Mouse (Mus musculus): ENCODE results near the gene Creld2. TPM values are rescaled to one million over a fixed set of nuclear protein-coding genes. Genes with fewer than 3 reads are reported as not detected.

The Creld2 gene
- polyA plus RNA-seq, 1 experiment: not detected

DNA sequence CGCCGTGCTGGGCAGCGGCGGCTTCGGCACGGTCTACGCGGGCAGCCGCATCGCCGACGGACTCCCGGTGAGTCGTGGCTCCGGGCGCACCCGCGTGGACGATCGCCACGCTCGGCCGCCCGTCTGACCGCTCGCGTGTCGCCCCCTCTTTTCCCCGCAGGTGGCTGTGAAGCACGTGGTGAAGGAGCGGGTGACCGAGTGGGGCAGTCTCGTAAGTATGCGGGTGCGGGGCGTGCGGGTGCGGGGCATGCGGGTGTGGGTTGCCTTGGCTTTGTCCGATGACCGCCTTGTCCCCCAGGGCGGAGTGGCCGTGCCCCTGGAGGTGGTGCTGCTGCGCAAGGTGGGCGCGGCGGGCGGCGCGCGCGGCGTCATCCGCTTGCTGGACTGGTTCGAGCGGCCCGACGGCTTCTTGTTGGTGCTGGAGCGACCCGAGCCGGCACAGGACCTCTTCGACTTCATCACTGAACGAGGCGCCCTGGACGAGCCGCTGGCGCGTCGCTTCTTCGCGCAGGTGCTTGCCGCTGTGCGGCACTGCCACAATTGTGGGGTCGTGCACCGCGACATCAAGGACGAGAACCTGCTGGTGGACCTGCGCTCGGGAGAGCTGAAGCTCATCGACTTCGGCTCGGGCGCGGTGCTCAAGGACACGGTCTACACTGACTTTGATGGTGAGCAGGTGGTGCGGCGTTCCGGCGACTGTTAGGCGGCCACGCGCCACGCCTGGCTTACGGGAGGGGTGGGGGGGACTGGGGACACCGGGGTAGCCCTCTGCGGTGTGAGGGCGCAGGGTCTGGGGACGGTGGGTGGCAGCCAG, 43.6 kb downstream of the Creld2 start:
- TF ChIP-seq CTCF (IDR thresholded peaks at IDR 0.05; ENCODE audit: insufficient read depth, low read depth, low read length) (no peak), POLR2A (IDR thresholded peaks at IDR 0.05; ENCODE audit: insufficient read depth, low read depth, low read length) (no peak)
- peaks cover 26% of the 10 kb centered on the region for H3K4me1 ChIP-seq (ENCODE audit: control insufficient read depth, insufficient read depth, low read length)
- peak overlapping the region; percentile 80 for H3K27ac ChIP-seq (ENCODE audit: insufficient read depth, low read depth, low read length)
- peak overlapping the region; percentile 91 for H3K4me3 ChIP-seq (ENCODE audit: insufficient read depth, low read depth, low read length)
- WGBS: under 1% methylated on average over 95 of the region's 98 CpGs

DNA sequence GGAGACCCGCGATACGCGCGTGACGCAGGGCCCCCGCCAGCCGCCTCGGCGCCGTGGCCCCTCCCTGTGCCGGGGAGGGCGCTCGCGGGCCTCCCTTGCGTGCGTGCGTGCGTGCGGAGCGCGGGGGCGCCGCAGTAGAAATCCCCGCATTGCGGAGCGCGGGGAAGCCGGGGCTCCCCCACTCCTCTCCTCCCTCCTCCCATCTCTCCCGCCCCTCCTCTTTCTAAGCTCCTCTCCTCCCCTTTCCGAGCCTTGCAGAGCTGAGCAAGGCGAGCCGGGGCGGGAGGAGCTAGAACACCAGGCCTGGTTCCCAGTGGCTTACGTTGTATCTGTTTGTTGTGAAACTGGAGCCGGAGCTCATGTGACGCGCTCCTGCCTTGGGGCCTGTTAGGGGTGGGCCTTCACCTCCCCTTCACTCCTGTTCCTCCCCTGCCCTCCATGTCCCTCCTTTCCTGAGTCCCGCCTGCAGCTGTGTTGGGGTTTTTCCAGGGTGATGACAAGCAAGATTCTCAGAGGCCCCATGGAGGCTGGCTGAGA, 44.3 kb downstream of the Creld2 start:
- WGBS: under 1% methylated on average over 38 of the region's 39 CpGs
- Histone ChIP-seq H3K4me1 (ENCODE audit: control insufficient read depth, insufficient read depth, low read length) (peaks cover 23% of the 10 kb centered on the region), H3K4me3 (ENCODE audit: insufficient read depth, low read depth, low read length) (peak overlapping the region; percentile 91), H3K27ac (ENCODE audit: insufficient read depth, low read depth, low read length) (peak overlapping the region; percentile 54)
- TF ChIP-seq CTCF (IDR thresholded peaks at IDR 0.05; ENCODE audit: insufficient read depth, low read depth, low read length): no peak
- TF ChIP-seq POLR2A (IDR thresholded peaks at IDR 0.05; ENCODE audit: insufficient read depth, low read depth, low read length): peak; percentile 51; the same call in 1 of the 2 replicates

DNA sequence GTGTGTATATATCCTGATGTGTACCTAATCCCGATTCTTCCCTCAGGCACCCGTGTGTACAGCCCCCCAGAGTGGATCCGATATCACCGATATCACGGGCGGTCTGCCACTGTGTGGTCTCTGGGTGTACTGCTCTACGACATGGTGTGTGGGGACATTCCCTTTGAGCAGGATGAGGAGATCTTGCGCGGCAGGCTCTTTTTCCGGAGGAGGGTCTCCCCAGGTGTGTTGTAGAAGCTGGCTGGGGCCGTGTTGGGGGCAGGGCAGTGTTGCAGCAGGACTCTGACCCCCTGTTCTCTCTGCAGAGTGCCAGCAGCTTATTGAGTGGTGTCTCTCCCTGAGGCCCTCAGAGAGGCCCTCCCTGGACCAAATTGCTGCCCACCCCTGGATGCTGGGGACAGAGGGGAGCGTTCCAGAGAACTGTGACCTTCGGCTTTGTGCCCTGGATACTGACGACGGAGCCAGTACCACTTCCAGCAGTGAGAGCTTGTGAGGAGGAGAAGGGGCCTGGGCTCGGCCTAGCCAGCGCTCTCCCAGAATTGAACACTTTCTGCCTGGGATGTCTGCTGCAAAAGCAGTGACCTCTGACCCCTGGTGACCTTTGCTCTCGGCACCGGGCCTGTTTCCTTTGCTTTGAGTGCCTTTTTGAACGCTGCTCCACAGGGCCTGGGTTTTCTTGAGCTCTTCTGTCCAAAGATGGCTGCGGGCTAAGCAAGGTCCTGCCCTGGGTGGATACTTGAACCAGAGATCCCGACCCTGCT, 45.0 kb downstream of the Creld2 start:
- Histone ChIP-seq H3K27ac (ENCODE audit: insufficient read depth, low read depth, low read length) (peak overlapping the region; percentile 54), H3K4me1 (ENCODE audit: control insufficient read depth, insufficient read depth, low read length) (peaks cover 21% of the 10 kb centered on the region), H3K4me3 (ENCODE audit: insufficient read depth, low read depth, low read length) (peak overlapping the region; percentile 91)
- WGBS: 34% methylated on average over 22 of the region's 22 CpGs
- TF ChIP-seq CTCF (IDR thresholded peaks at IDR 0.05; ENCODE audit: insufficient read depth, low read depth, low read length) (no peak), POLR2A (IDR thresholded peaks at IDR 0.05; ENCODE audit: insufficient read depth, low read depth, low read length) (no peak)

DNA sequence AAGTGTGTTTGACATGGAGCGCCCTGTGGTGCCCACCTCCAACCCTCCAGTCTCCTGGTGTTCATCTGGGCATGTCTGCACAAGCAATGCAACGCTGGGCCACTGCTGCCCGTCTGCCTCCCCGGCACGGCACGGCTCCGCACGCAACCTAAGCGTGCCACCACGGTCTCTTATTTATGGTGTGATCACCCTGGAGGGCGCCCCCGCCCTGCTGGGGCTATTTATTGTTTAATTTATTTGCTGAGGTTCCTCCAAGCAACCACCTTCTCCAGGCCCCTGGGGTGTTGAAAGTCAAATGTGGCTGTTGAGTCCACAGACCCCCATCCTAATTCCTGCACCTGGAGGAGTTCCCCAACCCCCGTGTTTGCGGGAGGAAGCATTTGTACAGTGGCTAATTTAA, 45.6 kb downstream of the Creld2 start:
- TF ChIP-seq POLR2A (IDR thresholded peaks at IDR 0.05; ENCODE audit: insufficient read depth, low read depth, low read length): no peak
- TF ChIP-seq CTCF (IDR thresholded peaks at IDR 0.05; ENCODE audit: insufficient read depth, low read depth, low read length): no peak
- H3K27ac ChIP-seq (ENCODE audit: insufficient read depth, low read depth, low read length): no peak overlapping the region

DNA sequence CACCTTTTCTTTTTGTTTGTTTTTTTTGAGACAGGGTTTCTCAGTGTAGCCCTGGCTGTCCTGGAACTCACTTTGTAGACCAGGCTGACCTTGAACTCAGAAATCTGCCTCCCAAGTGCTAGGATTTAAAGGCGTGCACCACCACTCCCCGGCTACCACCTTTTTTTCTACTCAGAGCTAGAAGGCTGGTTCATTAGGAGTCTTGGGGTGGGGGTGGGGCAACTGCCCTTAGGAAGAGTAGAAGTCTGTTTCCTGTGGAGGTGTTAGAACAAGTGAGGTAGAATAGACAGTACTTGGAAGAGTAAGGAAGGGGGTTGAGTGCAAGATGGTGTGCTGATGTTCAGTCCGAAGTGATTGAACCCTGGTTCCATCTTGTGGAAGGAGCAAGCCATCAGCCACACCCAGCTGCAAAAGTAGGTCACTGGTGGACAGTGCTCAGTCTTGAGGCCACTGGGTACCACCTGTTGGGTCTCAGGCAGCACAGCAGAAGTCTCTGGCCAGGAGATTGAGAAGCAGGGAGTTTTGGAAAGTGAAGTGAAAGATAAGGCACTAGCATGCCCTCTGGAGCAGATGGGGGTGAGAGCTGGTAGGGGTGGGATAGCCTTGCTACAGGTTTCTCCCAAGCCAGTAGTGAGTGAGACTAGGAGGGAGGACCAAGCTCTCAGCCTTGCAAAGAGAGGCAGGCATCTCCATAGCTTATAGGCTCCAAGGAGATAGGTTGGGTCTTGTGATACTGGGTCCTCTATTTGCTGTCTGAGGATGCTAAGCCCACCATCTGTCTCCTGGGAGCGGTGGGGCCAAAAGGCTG, 46.6 kb downstream of the Creld2 start:
- WGBS: 79% methylated on average over 4 of the region's 4 CpGs
- peaks cover 21% of the 10 kb centered on the region for H3K4me1 ChIP-seq (ENCODE audit: control insufficient read depth, insufficient read depth, low read length)
- no peak overlapping the region for H3K27ac ChIP-seq (ENCODE audit: insufficient read depth, low read depth, low read length)
- H3K4me3 ChIP-seq (ENCODE audit: insufficient read depth, low read depth, low read length): no peak overlapping the region
- TF ChIP-seq POLR2A (IDR thresholded peaks at IDR 0.05; ENCODE audit: insufficient read depth, low read depth, low read length) (no peak), CTCF (IDR thresholded peaks at IDR 0.05; ENCODE audit: insufficient read depth, low read depth, low read length) (no peak)

More for the DNA sequence above, 45.6 kb downstream of the Creld2 start:
- peaks cover 21% of the 10 kb centered on the region for H3K4me1 ChIP-seq (ENCODE audit: control insufficient read depth, insufficient read depth, low read length)
- 79% methylated on average over 14 of the region's 14 CpGs for WGBS
- peak overlapping the region; percentile 91; the same call in 1 of the 2 replicates for H3K4me3 ChIP-seq (ENCODE audit: insufficient read depth, low read depth, low read length)

DNA sequence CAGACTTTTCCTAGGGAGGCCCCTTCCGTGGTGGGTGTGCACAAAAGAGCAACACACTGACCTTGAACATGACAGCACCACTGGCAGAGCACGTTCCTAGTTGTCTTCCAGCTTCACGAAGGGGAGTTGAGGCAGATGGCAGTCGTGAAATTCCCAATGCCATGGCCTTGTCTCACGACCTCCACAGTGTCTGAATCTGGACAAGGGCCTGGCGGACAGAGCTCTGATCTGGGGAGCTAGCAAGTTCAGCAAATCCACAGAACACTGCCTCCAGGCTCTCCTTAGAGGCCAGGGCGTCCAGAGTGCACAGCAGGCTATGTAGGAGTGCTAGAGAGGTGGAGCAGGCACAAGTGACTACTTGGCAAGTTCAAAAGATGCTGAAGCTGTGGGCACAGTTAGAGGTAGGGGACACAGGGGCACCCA, 47.5 kb downstream of the Creld2 start:
- WGBS: 52% methylated on average over 7 of the region's 7 CpGs
- no peak overlapping the region for H3K27ac ChIP-seq (ENCODE audit: insufficient read depth, low read depth, low read length)
- peaks cover 18% of the 10 kb centered on the region for H3K4me1 ChIP-seq (ENCODE audit: control insufficient read depth, insufficient read depth, low read length)
- no peak overlapping the region for H3K4me3 ChIP-seq (ENCODE audit: insufficient read depth, low read depth, low read length)
- TF ChIP-seq POLR2A (IDR thresholded peaks at IDR 0.05; ENCODE audit: insufficient read depth, low read depth, low read length) (no peak), CTCF (IDR thresholded peaks at IDR 0.05; ENCODE audit: insufficient read depth, low read depth, low read length) (no peak)

DNA sequence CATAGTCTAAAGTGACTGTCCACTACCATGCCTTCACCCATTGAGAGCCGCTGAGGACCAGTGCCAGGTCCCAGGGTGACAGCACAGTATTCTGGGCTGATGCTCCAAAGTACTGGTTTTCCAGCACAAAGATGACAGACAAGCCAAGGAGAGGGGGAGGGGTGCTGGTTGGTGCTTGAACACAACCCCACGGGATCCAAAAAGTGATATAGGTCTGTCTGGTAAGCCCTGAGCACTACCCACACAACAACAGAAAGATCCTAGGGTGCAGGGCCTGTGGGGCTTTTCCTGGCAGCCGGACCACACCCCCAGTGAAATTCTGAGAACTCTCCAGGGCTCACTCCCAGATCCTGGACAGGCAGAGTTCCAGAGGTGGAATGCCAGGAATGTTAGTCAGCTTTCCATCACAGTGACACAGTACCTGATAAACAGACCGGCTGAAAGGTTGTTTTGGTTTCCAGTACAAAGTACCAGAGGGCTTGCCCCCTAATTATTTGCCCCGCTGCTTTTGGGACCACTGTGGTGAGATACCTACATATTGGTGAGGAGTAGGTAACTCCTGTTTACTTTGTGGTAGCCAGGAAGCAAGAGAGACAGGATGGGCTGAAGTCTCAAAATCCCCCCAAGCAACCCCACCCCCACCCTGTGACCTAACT, 48.0 kb downstream of the Creld2 start:
- H3K4me3 ChIP-seq (ENCODE audit: insufficient read depth, low read depth, low read length): no peak overlapping the region
- 50% methylated on average over 5 of the region's 5 CpGs for WGBS
- TF ChIP-seq CTCF (IDR thresholded peaks at IDR 0.05; ENCODE audit: insufficient read depth, low read depth, low read length) (no peak), POLR2A (IDR thresholded peaks at IDR 0.05; ENCODE audit: insufficient read depth, low read depth, low read length) (no peak)
- peaks cover 18% of the 10 kb centered on the region for H3K4me1 ChIP-seq (ENCODE audit: control insufficient read depth, insufficient read depth, low read length)
- H3K27ac ChIP-seq (ENCODE audit: insufficient read depth, low read depth, low read length): no peak overlapping the region

Data from olfactory bulb, adult 2 months (tissue).